Mouse (Mus musculus): ENCODE measurements around the gene Trappc6b. TPM values are rescaled to one million over a fixed set of nuclear protein-coding genes. Genes with fewer than 3 reads are reported as not detected.
A peak's percentile ranks its signal among the peaks of the same experiment; 100 is the strongest.
"Not testable (repeated sequence)": the region's sequence is repeated elsewhere in the genome, so short reads cannot be mapped to it uniquely, and the experiment has no call there.

Gene Trappc6b
- polyA plus RNA-seq, 1 experiment from 2014 or later: 45.9 TPM

- H3K9ac ChIP-seq (ENCODE audit: low read depth, low read length): peak overlapping the region; percentile 71
- peaks cover 20% of the 10 kb centered on the region for H3K36me3 ChIP-seq (ENCODE audit: control insufficient read depth, insufficient read depth)
- H3K9me3 ChIP-seq (replicated peaks; ENCODE audit: control insufficient read depth, low read length): no peaks in the 10 kb centered on the region
- peak overlapping the region; percentile 97 for H3K4me3 ChIP-seq (ENCODE audit: low read depth, low read length)
- peak overlapping the region; percentile 84 for H3K4me2 ChIP-seq (ENCODE audit: low read depth, low read length)
- H3K27ac ChIP-seq (ENCODE audit: low read length): peak overlapping the region; percentile 81
- no peaks in the 10 kb centered on the region for H3K27me3 ChIP-seq (ENCODE audit: control insufficient read depth, insufficient read depth, low read depth, low read length)
- no peak for ATAC-seq (ENCODE audit: low read depth)
- peaks cover 10% of the 10 kb centered on the region for H3K4me1 ChIP-seq (ENCODE audit: control insufficient read depth, low read depth, low read length)
- WGBS (ENCODE audit: insufficient replicate concordance): 40% methylated on average over 3 of the region's 3 CpGs
Measured at GRCm38 (mm10) chr12:59065776-59066175, 4.5 kb upstream of the Trappc6b start.

- Histone ChIP-seq H3K27ac (ENCODE audit: low read length) (no peak overlapping the region), H3K27me3 (ENCODE audit: control insufficient read depth, insufficient read depth, low read depth, low read length) (no peaks in the 10 kb centered on the region), H3K9ac (ENCODE audit: low read depth, low read length) (no peak overlapping the region), H3K4me1 (ENCODE audit: control insufficient read depth, low read depth, low read length) (peaks cover 16% of the 10 kb centered on the region), H3K36me3 (ENCODE audit: control insufficient read depth, insufficient read depth) (peaks cover 15% of the 10 kb centered on the region), H3K9me3 (replicated peaks; ENCODE audit: control insufficient read depth, low read length) (no peaks in the 10 kb centered on the region), H3K4me3 (ENCODE audit: low read depth, low read length) (no peak overlapping the region), H3K4me2 (ENCODE audit: low read depth, low read length) (no peak overlapping the region)
- no peak for ATAC-seq (ENCODE audit: low read depth)
- WGBS (ENCODE audit: insufficient replicate concordance): 81% methylated on average over 8 of the region's 8 CpGs
Measured at GRCm38 (mm10) chr12:59064837-59065236, 3.6 kb upstream of the Trappc6b start.

- no peak for ATAC-seq (ENCODE audit: low read depth)
- Histone ChIP-seq H3K4me3 (ENCODE audit: low read depth, low read length) (peak overlapping the region; percentile 97), H3K27ac (ENCODE audit: low read length) (peak overlapping the region; percentile 93), H3K4me2 (ENCODE audit: low read depth, low read length) (peak overlapping the region; percentile 88), H3K9ac (ENCODE audit: low read depth, low read length) (peak overlapping the region; percentile 97), H3K27me3 (ENCODE audit: control insufficient read depth, insufficient read depth, low read depth, low read length) (no peaks in the 10 kb centered on the region), H3K4me1 (ENCODE audit: control insufficient read depth, low read depth, low read length) (peaks cover 15% of the 10 kb centered on the region), H3K9me3 (replicated peaks; ENCODE audit: control insufficient read depth, low read length) (no peaks in the 10 kb centered on the region), H3K36me3 (ENCODE audit: control insufficient read depth, insufficient read depth) (no peaks in the 10 kb centered on the region; the same call in 1 of the 2 replicates)
- WGBS (ENCODE audit: insufficient replicate concordance): 43% methylated on average over 4 of the region's 4 CpGs
Measured at GRCm38 (mm10) chr12:59060322-59060721, 950 bp downstream of the Trappc6b start.

- not testable (repeated sequence) for H3K4me3 ChIP-seq (ENCODE audit: low read depth, low read length); H3K4me2 ChIP-seq (ENCODE audit: low read depth, low read length); H3K27ac ChIP-seq (ENCODE audit: low read length); ATAC-seq (ENCODE audit: low read depth); H3K9me3 ChIP-seq (replicated peaks; ENCODE audit: control insufficient read depth, low read length); H3K36me3 ChIP-seq (ENCODE audit: control insufficient read depth, insufficient read depth); H3K27me3 ChIP-seq (ENCODE audit: control insufficient read depth, insufficient read depth, low read depth, low read length); H3K9ac ChIP-seq (ENCODE audit: low read depth, low read length)
- 71% methylated on average over 5 of the region's 5 CpGs for WGBS (ENCODE audit: insufficient replicate concordance)
- H3K4me1 ChIP-seq (ENCODE audit: control insufficient read depth, low read depth, low read length): peaks cover 27% of the 10 kb centered on the region
Measured at GRCm38 (mm10) chr12:59058242-59058641, 3.0 kb downstream of the Trappc6b start.

GRCm38 (mm10) chr12:59056222-59056621, 5.0 kb downstream of the Trappc6b start:
- Histone ChIP-seq H3K27me3 (ENCODE audit: control insufficient read depth, insufficient read depth, low read depth, low read length) (no peaks in the 10 kb centered on the region), H3K4me1 (ENCODE audit: control insufficient read depth, low read depth, low read length) (peaks cover 30% of the 10 kb centered on the region), H3K36me3 (ENCODE audit: control insufficient read depth, insufficient read depth) (no peaks in the 10 kb centered on the region; the same call in 1 of the 2 replicates), H3K27ac (ENCODE audit: low read length) (no peak overlapping the region), H3K4me2 (ENCODE audit: low read depth, low read length) (no peak overlapping the region), H3K9me3 (replicated peaks; ENCODE audit: control insufficient read depth, low read length) (no peaks in the 10 kb centered on the region), H3K9ac (ENCODE audit: low read depth, low read length) (no peak overlapping the region), H3K4me3 (ENCODE audit: low read depth, low read length) (no peak overlapping the region)
- WGBS (ENCODE audit: insufficient replicate concordance): 89% methylated on average over 11 of the region's 11 CpGs
- no peak for ATAC-seq (ENCODE audit: low read depth)

- H3K4me3 ChIP-seq (ENCODE audit: low read depth, low read length): no peak overlapping the region
- 57% methylated on average over 4 of the region's 4 CpGs for WGBS (ENCODE audit: insufficient replicate concordance)
- H3K9ac ChIP-seq (ENCODE audit: low read depth, low read length): no peak overlapping the region
- no peak overlapping the region for H3K27ac ChIP-seq (ENCODE audit: low read length)
- no peak for ATAC-seq (ENCODE audit: low read depth)
- H3K4me2 ChIP-seq (ENCODE audit: low read depth, low read length): no peak overlapping the region
- H3K9me3 ChIP-seq (replicated peaks; ENCODE audit: control insufficient read depth, low read length): no peaks in the 10 kb centered on the region
- peaks cover 28% of the 10 kb centered on the region for H3K4me1 ChIP-seq (ENCODE audit: control insufficient read depth, low read depth, low read length)
- no peaks in the 10 kb centered on the region; the same call in 1 of the 2 replicates for H3K36me3 ChIP-seq (ENCODE audit: control insufficient read depth, insufficient read depth)
- no peaks in the 10 kb centered on the region for H3K27me3 ChIP-seq (ENCODE audit: control insufficient read depth, insufficient read depth, low read depth, low read length)
Measured at GRCm38 (mm10) chr12:59055196-59055850, 5.9 kb downstream of the Trappc6b start.

- no peaks in the 10 kb centered on the region for H3K9me3 ChIP-seq (replicated peaks; ENCODE audit: control insufficient read depth, low read length)
- H3K27ac ChIP-seq (ENCODE audit: low read length): no peak overlapping the region
- H3K4me3 ChIP-seq (ENCODE audit: low read depth, low read length): no peak overlapping the region
- no peak for ATAC-seq (ENCODE audit: low read depth)
- no peaks in the 10 kb centered on the region for H3K27me3 ChIP-seq (ENCODE audit: control insufficient read depth, insufficient read depth, low read depth, low read length)
- no peak overlapping the region for H3K4me2 ChIP-seq (ENCODE audit: low read depth, low read length)
- peaks cover 18% of the 10 kb centered on the region for H3K4me1 ChIP-seq (ENCODE audit: control insufficient read depth, low read depth, low read length)
- H3K9ac ChIP-seq (ENCODE audit: low read depth, low read length): no peak overlapping the region
- peaks cover 5% of the 10 kb centered on the region; the same call in 1 of the 2 replicates for H3K36me3 ChIP-seq (ENCODE audit: control insufficient read depth, insufficient read depth)
Measured at GRCm38 (mm10) chr12:59053976-59054375, 7.3 kb downstream of the Trappc6b start.

- H3K9me3 ChIP-seq (replicated peaks; ENCODE audit: control insufficient read depth, low read length): no peaks in the 10 kb centered on the region
- H3K9ac ChIP-seq (ENCODE audit: low read depth, low read length): no peak overlapping the region
- no peak overlapping the region for H3K4me2 ChIP-seq (ENCODE audit: low read depth, low read length)
- WGBS (ENCODE audit: insufficient replicate concordance): 32% methylated on average over 5 of the region's 5 CpGs
- H3K27ac ChIP-seq (ENCODE audit: low read length): no peak overlapping the region
- peaks cover 5% of the 10 kb centered on the region; the same call in 1 of the 2 replicates for H3K36me3 ChIP-seq (ENCODE audit: control insufficient read depth, insufficient read depth)
- peak; percentile 74 for ATAC-seq (ENCODE audit: low read depth)
- H3K27me3 ChIP-seq (ENCODE audit: control insufficient read depth, insufficient read depth, low read depth, low read length): no peaks in the 10 kb centered on the region
- no peak overlapping the region for H3K4me3 ChIP-seq (ENCODE audit: low read depth, low read length)
- peaks cover 18% of the 10 kb centered on the region for H3K4me1 ChIP-seq (ENCODE audit: control insufficient read depth, low read depth, low read length)
Measured at GRCm38 (mm10) chr12:59053166-59053565, 8.1 kb downstream of the Trappc6b start.

- Histone ChIP-seq H3K9me3 (replicated peaks; ENCODE audit: control insufficient read depth, low read length) (no peaks in the 10 kb centered on the region), H3K9ac (ENCODE audit: low read depth, low read length) (no peak overlapping the region), H3K4me3 (ENCODE audit: low read depth, low read length) (no peak overlapping the region), H3K4me2 (ENCODE audit: low read depth, low read length) (no peak overlapping the region), H3K27me3 (ENCODE audit: control insufficient read depth, insufficient read depth, low read depth, low read length) (no peaks in the 10 kb centered on the region), H3K27ac (ENCODE audit: low read length) (no peak overlapping the region), H3K36me3 (ENCODE audit: control insufficient read depth, insufficient read depth) (peaks cover 5% of the 10 kb centered on the region; the same call in 1 of the 2 replicates), H3K4me1 (ENCODE audit: control insufficient read depth, low read depth, low read length) (peaks cover 18% of the 10 kb centered on the region)
- 38% methylated on average over 3 of the region's 3 CpGs for WGBS (ENCODE audit: insufficient replicate concordance)
- ATAC-seq (ENCODE audit: low read depth): no peak
Measured at GRCm38 (mm10) chr12:59052470-59052869, 8.8 kb downstream of the Trappc6b start.

Data from liver, embryonic 16.5 days (tissue).